Mouse (Mus musculus): ENCODE results near the gene Nup205. TPM values are rescaled to one million over a fixed set of nuclear protein-coding genes. Genes with fewer than 3 reads are reported as not detected.

The Nup205 gene
- polyA plus RNA-seq, 1 experiment from 2014 or later: 58.4 TPM

- H3K27me3 ChIP-seq (ENCODE audit: poor library complexity, severe bottlenecking): no peaks in the 10 kb centered on the region
- DNase-seq (ENCODE audit: extremely low spot score, low spot score): no peak
- H3K4me1 ChIP-seq: no peaks in the 10 kb centered on the region
- 90% methylated on average over 20 of the region's 20 CpGs for WGBS
- no peaks in the 10 kb centered on the region for H3K9me3 ChIP-seq
- H3K27ac ChIP-seq: no peak overlapping the region
- no peak overlapping the region for H3K4me3 ChIP-seq
- no peaks in the 10 kb centered on the region; the same call in 1 of the 2 replicates for H3K36me3 ChIP-seq (replicated peaks)
Measured at GRCm38 (mm10) chr6:35271868-35272765, 94.9 kb downstream of the Nup205 start.

GRCm38 (mm10) chr6:35273391-35274082 is 96.3 kb downstream of the Nup205 start:
- 87% methylated on average over 11 of the region's 11 CpGs for WGBS
- no peak for DNase-seq (ENCODE audit: extremely low spot score, low spot score)
- H3K36me3 ChIP-seq (replicated peaks): no peaks in the 10 kb centered on the region; the same call in 1 of the 2 replicates

GRCm38 (mm10) chr6:35277903-35278587 is 100.8 kb downstream of the Nup205 start:
- DNase-seq (ENCODE audit: extremely low spot score, low spot score): no peak
- Histone ChIP-seq H3K27ac (no peak overlapping the region), H3K36me3 (replicated peaks) (no peaks in the 10 kb centered on the region), H3K9me3 (no peaks in the 10 kb centered on the region), H3K4me3 (no peak overlapping the region), H3K4me1 (no peaks in the 10 kb centered on the region), H3K27me3 (ENCODE audit: poor library complexity, severe bottlenecking) (no peaks in the 10 kb centered on the region)
- whole genome bisulfite sequencing: 74% methylated on average over 10 of the region's 10 CpGs

More at GRCm38 (mm10) chr6:35273391-35274082, 96.3 kb downstream of the Nup205 start:
- Histone ChIP-seq H3K4me1 (no peaks in the 10 kb centered on the region), H3K4me3 (no peak overlapping the region), H3K27me3 (ENCODE audit: poor library complexity, severe bottlenecking) (no peaks in the 10 kb centered on the region), H3K9me3 (no peaks in the 10 kb centered on the region), H3K27ac (no peak overlapping the region)

DNA sequence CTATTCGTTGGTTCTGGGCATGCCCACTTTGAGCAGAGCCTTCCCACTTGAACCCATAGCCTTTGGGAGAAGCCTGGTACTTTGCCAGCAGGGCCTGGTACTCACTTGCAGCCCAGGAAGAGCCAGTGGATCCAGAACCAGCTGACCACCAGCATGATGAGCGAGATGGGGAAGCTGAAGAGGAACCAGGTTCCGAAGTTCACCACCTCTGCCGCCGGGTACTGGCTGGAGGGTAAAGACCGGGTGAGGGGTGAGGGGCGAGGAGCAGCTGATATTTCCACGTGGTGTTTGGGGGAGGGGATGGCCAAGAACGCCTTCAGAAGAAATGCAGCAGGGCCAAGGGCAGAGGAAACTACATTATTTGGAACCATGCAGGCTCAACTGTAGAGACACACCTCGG is 102.1 kb downstream of the Nup205 start:
- no peak overlapping the region for H3K27ac ChIP-seq
- H3K9me3 ChIP-seq: no peaks in the 10 kb centered on the region
- H3K36me3 ChIP-seq (replicated peaks): no peaks in the 10 kb centered on the region
- no peak overlapping the region for H3K4me3 ChIP-seq
- 84% methylated on average over 10 of the region's 10 CpGs for WGBS
- H3K4me1 ChIP-seq: no peaks in the 10 kb centered on the region
- no peak for DNase-seq (ENCODE audit: extremely low spot score, low spot score)
- H3K27me3 ChIP-seq (ENCODE audit: poor library complexity, severe bottlenecking): no peaks in the 10 kb centered on the region

DNA sequence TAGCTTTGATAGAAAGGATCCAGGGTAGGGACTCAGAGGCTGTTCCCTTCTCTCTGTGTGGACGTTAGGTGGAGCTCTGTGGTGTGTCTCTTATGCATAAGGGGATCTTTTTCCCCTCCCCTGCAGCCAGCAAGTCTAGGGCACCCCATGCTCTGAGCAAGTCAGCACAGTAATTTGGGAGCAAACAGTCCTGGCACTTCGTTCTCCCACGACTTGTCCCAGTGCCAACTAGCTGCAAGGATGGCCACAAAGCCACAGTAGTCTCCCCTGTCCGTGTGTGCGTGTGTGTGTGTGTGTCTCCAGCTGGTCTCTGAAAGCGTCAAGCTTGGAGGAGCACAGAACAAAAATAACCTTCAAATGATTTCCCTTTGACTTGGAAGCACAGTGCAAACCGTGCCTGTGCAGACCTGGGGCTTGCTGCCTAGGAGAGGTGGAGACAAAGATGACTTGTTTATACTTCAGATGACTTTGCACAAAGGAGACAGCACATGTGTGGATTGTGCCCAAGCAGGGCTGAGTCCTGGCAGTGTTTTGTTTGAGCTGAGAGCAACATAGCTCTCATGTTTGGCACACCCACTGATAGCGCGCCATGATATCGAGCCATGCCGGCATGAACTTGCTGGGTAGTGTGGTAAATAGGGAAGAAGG is 111.0 kb downstream of the Nup205 start:
- 85% methylated on average over 11 of the region's 11 CpGs for WGBS
- no peaks in the 10 kb centered on the region for H3K36me3 ChIP-seq (replicated peaks)
- no peaks in the 10 kb centered on the region for H3K9me3 ChIP-seq
- peak overlapping the region; percentile 63 for H3K27ac ChIP-seq
- no peak overlapping the region for H3K4me3 ChIP-seq
- no peaks in the 10 kb centered on the region for H3K27me3 ChIP-seq (ENCODE audit: poor library complexity, severe bottlenecking)
- DNase-seq (ENCODE audit: extremely low spot score, low spot score): no peak
- H3K4me1 ChIP-seq: peaks cover 15% of the 10 kb centered on the region

- H3K27me3 ChIP-seq (ENCODE audit: poor library complexity, severe bottlenecking): no peaks in the 10 kb centered on the region
- H3K9me3 ChIP-seq: no peaks in the 10 kb centered on the region
- WGBS: 20% methylated on average over 7 of the region's 7 CpGs
- peak overlapping the region; percentile 63 for H3K27ac ChIP-seq
- peaks cover 15% of the 10 kb centered on the region for H3K4me1 ChIP-seq
- DNase-seq (ENCODE audit: extremely low spot score, low spot score): no peak
- no peak overlapping the region for H3K4me3 ChIP-seq
- no peaks in the 10 kb centered on the region for H3K36me3 ChIP-seq (replicated peaks)
Measured at GRCm38 (mm10) chr6:35288920-35289319, 111.7 kb downstream of the Nup205 start.

GRCm38 (mm10) chr6:35289676-35290075 is 112.5 kb downstream of the Nup205 start:
- H3K27me3 ChIP-seq (ENCODE audit: poor library complexity, severe bottlenecking): no peaks in the 10 kb centered on the region
- no peaks in the 10 kb centered on the region for H3K36me3 ChIP-seq (replicated peaks)
- H3K27ac ChIP-seq: no peak overlapping the region
- H3K4me3 ChIP-seq: no peak overlapping the region
- H3K4me1 ChIP-seq: peaks cover 15% of the 10 kb centered on the region
- no peak for DNase-seq (ENCODE audit: extremely low spot score, low spot score)
- WGBS: 93% methylated on average over 8 of the region's 8 CpGs
- no peaks in the 10 kb centered on the region for H3K9me3 ChIP-seq

GRCm38 (mm10) chr6:35294964-35295363 is 117.7 kb downstream of the Nup205 start:
- Histone ChIP-seq H3K27me3 (ENCODE audit: poor library complexity, severe bottlenecking) (no peaks in the 10 kb centered on the region), H3K4me1 (peaks cover 4% of the 10 kb centered on the region; the same call in 1 of the 2 replicates), H3K36me3 (replicated peaks) (no peaks in the 10 kb centered on the region), H3K4me3 (no peak overlapping the region), H3K9me3 (no peaks in the 10 kb centered on the region), H3K27ac (no peak overlapping the region)
- 92% methylated on average over 2 of the region's 2 CpGs for whole genome bisulfite sequencing
- no peak for DNase-seq (ENCODE audit: extremely low spot score, low spot score)

DNA sequence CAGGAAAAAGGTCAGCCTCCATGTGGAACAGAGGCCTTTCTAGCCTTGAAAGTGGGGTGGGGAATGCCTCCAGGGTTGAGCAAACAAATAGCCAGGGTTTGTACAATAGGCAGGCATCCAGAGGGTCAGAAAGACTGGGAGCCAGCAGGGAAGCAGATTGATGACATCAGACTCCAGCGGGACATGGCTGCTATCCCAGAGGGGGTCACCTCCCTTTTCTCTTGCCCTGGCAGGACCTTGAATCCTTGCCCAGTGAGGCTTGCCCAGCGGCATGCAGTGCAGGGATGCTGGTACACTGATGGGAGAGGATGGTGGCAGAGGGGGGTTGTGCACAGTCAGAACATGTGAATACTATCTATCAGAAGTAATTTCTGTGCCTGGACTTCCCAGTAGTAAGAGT is 119.8 kb downstream of the Nup205 start:
- no peak overlapping the region for H3K27ac ChIP-seq
- DNase-seq (ENCODE audit: extremely low spot score, low spot score): no peak
- H3K9me3 ChIP-seq: no peaks in the 10 kb centered on the region
- WGBS: 67% methylated on average over 2 of the region's 2 CpGs
- no peaks in the 10 kb centered on the region for H3K27me3 ChIP-seq (ENCODE audit: poor library complexity, severe bottlenecking)
- no peak overlapping the region for H3K4me3 ChIP-seq
- H3K36me3 ChIP-seq (replicated peaks): no peaks in the 10 kb centered on the region
- peaks cover 4% of the 10 kb centered on the region; the same call in 1 of the 2 replicates for H3K4me1 ChIP-seq

Other genes starting within 250 kb of the Nup205 start
- 0.47 and 0.59 TPM in 2 replicates for gene Slc23a4, start 189.0 kb upstream of the Nup205 start, polyA plus RNA-seq (2016; fragmentation: Nextera tagmentation; extraction: Ambion mirVana)
- gene Cnot4, start 43.7 kb upstream of the Nup205 start, polyA plus RNA-seq (2016; fragmentation: Nextera tagmentation; extraction: Ambion mirVana): 24.5 and 25.5 TPM in 2 replicates
- 0.52 and 0.72 TPM in 2 replicates for gene Slc13a4, start 130.7 kb downstream of the Nup205 start, polyA plus RNA-seq (2016; fragmentation: Nextera tagmentation; extraction: Ambion mirVana)
- not detected in 2 replicates for gene Fam180a, start 148.7 kb downstream of the Nup205 start, polyA plus RNA-seq (2016; fragmentation: Nextera tagmentation; extraction: Ambion mirVana)